Mouse (Mus musculus) cerebellum, adult 18-20 months (tissue): ENCODE data around the gene Zfp442.
A peak's percentile ranks its signal among the peaks of the same experiment; 100 is the strongest.
"Not testable (repeated sequence)": the region's sequence is repeated elsewhere in the genome, so short reads cannot be mapped to it uniquely, and the experiment has no call there.

Experiments used
- DNase-seq, 2 experiments: peaks; one replicate each; pipeline ENCODE4 v3.0.0; 2021

The Zfp442 gene

DNA sequence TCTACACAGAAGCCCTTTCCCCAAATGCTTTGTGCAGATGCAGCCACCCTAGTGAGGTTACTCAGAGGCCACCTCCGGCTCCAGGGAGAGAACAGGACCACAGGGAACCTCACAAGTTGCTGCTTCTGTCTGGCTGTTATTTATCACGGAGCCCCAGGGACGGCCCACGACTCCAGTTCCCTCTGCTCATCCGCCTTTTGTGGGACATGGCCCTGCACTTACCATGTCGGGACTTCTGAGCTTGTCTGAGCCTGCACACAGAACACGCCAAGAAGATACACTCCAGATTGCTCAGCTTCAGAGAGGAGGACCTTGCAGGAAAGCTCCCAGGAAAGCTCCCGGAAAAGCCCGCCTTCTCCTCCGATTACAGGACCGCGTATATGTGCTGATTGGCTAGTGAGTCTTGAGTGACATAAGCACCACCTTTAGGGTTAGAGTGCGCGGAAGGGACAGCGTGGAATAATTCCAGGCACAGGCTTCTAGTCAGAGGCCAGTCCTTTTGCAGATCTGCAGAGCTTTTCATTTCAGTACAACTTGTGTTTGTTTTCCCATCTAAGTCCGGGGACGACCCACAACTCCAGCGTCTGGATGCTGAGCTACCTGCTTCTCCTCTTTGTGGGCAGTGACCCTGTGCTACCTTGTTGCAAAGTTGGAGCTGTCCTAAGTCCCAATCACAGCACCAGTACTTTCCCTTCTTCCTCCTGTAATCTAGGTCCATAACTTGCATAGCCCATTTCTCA is at the start of gene Zfp442:
TSS of gene Zfp442 (minus strand) at position 307 of the 740 bp plus-strand sequence.
- DNase-seq = peak; percentile 79 to 84

DNA sequence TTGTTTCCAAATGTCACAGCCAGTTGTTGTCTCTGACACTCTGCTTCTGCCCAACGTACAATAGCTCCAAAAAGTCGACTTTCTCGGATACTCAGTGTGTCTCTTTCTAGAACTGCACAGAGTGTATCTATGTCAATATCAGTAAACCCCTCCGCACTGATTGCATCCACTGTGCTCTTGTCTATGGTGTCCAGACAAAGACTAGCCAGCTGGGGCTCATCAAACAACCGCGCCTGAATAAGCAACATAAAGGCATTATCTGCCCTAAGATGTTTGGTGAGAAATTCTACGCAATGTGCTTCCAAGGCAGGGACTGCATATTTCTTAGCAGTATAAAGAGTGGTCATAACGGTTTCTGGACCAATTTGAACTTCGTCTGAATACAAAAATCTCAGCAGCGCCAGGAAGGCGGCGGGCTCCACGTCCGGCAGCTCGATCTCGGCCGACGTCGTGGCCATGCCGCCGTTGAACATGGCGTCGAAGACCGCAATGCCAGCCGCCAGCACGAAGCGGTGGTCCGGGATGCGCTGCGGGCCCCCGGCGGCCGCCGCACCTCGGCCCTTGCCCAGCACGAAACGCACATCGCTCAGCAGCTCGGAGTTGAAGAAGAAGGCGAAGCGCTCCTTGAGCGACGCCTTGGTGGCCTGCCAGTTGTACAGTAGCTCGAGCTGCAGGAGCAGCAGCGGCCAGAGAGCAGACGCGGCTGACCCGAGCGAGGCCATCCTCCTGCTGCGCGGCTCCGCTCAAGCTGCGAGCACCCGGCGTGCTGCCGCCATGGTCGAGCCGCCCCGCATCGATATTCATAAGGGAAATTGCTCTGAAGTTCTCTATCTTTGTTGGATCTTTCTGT is 49.1 kb upstream of the Zfp442 start:
- DNase-seq = not testable (repeated sequence)

DNA sequence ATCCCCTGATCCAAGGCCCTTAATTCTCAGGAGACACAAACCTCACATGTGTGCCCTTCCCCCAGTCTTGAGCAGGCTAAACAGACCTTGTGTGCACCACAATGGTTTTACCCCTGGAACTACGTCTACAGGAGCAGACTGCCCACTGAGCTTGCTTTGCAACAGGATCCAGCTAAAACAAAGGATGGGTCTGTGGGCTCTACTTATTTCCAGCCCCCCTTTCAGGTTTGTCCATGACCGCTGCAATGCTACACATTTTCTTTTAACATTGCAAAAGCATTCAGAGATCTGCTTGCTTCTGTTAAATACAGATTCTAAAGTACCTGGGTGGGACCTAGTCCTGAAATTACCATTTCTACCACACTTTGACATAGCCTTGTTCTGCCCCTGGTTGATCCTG is 41.7 kb upstream of the Zfp442 start:
- DNase-seq = no peak

DNA sequence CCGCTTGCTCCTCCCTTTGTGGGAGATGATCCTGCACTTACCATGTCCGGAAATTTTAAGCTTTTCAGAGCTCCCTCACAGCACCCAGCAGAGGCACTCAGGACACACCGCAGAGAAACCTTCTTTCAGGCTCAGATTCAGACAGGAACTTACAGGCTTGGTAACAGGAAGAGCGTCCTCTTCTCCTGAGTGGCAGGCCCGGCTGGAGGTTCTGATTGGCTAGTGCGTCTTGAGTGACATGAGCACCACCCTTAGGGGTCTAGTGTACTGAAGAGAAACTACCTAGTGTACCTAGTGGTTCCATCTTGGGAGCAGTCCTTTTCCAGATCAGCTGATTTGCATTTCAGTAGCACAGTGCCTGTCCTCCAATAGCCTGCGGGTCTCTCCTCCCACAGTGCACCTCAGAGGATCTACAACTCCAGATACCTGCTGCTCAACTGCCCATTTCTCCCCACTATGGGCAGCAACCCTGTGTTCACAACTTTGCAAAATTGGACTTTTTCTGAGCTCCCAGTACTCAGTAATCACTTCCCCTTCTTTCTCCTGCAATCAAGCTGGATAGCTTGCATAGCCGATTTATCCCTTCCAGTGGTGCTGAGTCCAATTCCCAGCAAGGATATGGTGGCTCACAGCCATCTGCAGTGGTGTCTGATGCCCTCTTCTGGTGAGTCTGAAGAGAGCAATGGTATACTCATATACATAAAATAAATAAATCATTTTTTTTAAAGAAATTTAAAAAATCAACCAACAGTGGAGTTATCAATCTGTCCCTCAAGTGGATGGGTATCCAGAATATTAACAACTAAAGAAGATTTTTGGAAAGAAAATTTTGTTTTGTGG is 33.9 kb upstream of the Zfp442 start, which contains the start of gene Zfp345:
TSS of gene Zfp345 (minus strand) at position 153 of the 840 bp plus-strand sequence.
- DNase-seq = not testable (repeated sequence)

DNA sequence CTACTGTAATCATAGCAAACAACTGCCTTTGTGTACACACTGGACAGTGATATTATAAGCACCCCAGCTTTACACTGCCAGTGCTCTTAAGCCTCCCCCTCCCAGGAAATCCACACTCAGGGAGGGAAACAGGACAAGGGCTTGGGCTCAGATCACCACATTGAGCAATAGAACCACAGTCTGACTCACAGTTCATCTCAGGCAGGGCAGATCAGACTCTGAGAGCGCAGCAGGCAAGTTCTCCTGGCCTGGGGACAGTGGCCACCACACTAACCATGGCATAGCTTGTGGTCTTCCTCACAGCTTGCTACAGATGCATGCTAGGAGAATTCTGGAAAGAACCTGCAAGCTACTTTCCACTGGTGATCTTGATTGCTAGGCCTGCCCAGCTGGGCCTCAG is 12.2 kb downstream of the Zfp442 start:
- not testable (repeated sequence) for DNase-seq

DNA sequence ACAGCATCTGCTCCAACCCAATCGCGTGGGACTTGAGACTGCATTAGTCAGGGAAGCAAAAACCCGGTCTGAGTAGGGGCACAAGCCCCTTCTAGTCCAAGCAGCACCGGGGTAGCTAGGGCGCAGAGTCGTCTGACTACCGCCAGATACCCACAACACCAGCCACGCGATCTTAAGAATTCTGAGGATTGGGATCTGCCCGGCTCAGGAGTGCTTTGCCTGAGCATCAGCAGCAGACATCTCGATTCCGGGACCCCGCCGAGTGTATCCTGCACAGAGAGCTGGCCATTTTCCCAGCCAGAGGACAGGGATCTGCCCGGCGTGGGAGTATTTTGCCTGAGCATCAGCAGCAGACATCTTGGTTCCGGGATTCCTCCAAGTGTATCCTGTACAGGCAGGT is 39.1 kb downstream of the Zfp442 start:
- not testable (repeated sequence) for DNase-seq

DNA sequence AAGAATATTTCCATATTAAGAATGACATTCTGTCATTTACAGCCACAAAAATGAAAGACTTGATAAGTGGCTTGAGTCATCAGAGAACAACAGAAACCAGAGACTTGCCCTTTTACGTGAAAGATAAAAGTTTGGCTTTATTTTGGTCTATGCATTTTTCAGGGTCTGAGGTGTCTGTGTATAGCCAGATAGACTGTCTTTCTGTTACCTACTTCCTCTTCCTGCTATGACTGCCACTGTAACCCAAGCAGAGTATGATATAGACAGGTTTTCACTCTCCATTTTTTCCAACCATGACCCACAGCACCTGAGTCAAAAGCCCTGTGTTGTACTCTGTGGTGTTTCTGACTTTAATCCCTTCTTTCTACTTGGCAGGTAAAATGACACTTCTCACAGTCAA is 61.1 kb downstream of the Zfp442 start:
- DNase-seq = no peak

DNA sequence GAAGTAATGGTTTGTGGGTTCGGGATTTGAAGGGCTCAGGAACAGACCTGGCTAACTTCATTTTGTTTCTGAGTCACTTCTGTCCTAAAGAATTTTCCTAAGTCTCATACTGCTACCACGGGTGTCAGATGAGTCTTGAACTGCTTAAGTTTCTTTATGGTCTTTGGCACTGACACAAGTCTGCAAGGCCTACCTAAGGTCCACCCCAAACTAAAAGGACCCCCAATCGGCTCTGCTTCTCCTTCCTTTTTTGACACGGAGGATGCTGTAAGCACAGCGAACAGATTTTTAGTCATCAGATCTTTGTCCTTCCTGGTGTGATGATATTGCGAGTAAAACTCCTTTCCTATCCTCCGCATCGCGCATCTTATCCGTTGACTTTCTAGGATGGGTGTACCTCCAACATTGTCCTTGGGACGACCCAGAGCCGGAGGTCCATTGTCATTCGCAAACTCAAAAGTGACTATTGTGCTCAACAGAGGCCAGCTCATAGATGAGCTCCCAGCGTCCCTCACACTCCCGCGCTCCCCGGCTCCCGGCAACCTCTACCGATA is 65.7 kb downstream of the Zfp442 start:
- not testable (repeated sequence) for DNase-seq

DNA sequence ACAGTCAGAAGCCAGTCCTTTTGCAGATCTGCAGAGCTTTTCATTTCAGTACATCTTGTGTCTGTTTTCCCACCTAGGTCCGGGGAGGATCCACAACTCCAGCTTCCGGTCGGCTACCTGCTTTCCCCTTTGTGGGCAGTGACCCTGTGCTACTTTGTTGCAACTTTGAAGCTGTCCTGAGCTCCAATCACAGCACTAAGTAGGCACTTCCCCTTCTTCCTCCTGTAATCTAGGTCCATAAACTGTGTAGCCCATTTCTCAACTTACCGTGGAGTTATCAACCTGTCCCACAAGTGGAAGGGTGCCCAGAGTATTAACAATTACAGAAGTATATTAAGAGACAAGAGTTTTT is 88.4 kb downstream of the Zfp442 start:
- no peak for DNase-seq

DNA sequence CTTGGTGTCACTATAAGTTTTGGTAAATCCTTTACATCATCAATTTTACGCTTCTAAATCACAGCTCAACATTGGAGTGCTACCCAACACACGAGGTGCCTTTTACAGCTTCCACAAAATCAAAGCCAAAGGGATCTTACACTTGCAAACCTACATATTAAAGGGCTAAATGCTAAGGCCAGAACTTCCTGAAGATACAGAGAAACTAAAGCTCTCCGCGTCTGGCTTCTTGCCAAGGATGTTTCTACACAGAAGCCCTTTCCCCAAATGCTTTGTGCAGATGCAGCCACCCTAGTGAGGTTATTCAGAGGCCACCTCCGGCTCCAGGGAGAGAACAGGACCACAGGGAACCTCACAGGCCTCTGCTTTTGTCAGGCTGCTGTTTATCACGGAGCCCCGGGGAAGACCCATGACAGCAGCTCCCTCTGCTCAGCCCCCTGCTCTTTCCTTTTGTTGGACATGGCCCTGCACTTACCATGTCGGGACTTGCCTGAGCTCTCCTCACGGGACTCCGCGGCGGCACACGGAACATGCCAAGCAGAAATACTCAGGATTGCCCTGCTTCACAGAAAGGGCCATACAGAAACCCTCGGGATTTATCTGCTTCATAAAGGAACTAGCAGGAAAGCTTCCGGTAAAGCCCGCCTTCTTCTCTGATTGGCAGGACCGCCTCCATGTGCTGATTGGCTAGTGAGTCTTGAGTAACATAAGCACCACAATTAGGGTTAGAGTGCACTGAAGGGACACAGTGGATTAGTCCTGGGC is 89.0 kb downstream of the Zfp442 start, which contains the start of gene 3300002I08Rik:
TSS of gene 3300002I08Rik (minus strand) at position 653 of the 765 bp plus-strand sequence.
- peak; percentile 88 to 95 for DNase-seq
